Mouse (Mus musculus) stomach, postnatal 0 days (tissue): ENCODE measurements around the gene Olfr251. TPM values are rescaled to one million over a fixed set of nuclear protein-coding genes. Genes with fewer than 3 reads are reported as not detected.
"Not testable (repeated sequence)": the region's sequence is repeated elsewhere in the genome, so short reads cannot be mapped to it uniquely, and the experiment has no call there.

Experiments
- ATAC-seq: fragments of 200-750 bp; cut with Nextera tagmentation; 2 replicates; pipeline ENCODE4 v1.8.0; 2017; ENCODE audit not compliant: low FRiP score, low TSS enrichment
- DNase-seq: peaks from one replicate; pipeline ENCODE4 v3.0.0-alpha.2; 2016; ENCODE audit warnings: low spot score
- H3K27ac ChIP-seq: fragments of 300-500 bp; sonication (generic); replicated peaks from 2 replicates; pipeline ENCODE4 v1.5.1; 2014; ENCODE audit warnings: mild to moderate bottlenecking, control low read depth
- H3K27me3 ChIP-seq: fragments of 300-500 bp; sonication (generic); 2 replicates; pipeline ENCODE4 v1.6.1; 2014; ENCODE audit warnings: low read length; ENCODE audit not compliant: control insufficient read depth, insufficient read depth
- H3K36me3 ChIP-seq: fragments of 300-500 bp; sonication (generic); 2 replicates; pipeline ENCODE4 v1.6.1; 2014; ENCODE audit warnings: low read length, mixed read lengths; ENCODE audit not compliant: control insufficient read depth, insufficient read depth
- H3K4me1 ChIP-seq: fragments of 300-500 bp; sonication (generic); replicated peaks from 2 replicates; pipeline ENCODE4 v1.6.1; 2014; ENCODE audit warnings: antibody characterized with exemption; ENCODE audit not compliant: control insufficient read depth, insufficient read depth
- H3K4me2 ChIP-seq: fragments of 300-500 bp; sonication (generic); replicated peaks from 2 replicates; pipeline ENCODE4 v1.6.1; 2014; ENCODE audit warnings: low read depth, mild to moderate bottlenecking, control low read depth, moderate library complexity
- H3K4me3 ChIP-seq: fragments of 300-500 bp; sonication (generic); 2 replicates; pipeline ENCODE4 v1.5.1; 2014; ENCODE audit warnings: low read depth, low read length, control low read depth
- H3K9ac ChIP-seq: fragments of 300-500 bp; sonication (generic); 2 replicates; pipeline ENCODE4 v1.6.1; 2014; ENCODE audit warnings: mild to moderate bottlenecking, low read length, control low read depth, mixed read lengths
- H3K9me3 ChIP-seq: fragments of 300-500 bp; sonication (generic); 2 replicates; pipeline ENCODE4 v1.6.1; 2016; ENCODE audit warnings: low read length; ENCODE audit not compliant: control insufficient read depth
- CTCF ChIP-seq: IDR thresholded peaks from 2 replicates; pipeline ENCODE4 v1.5.1; 2016; ENCODE audit warnings: antibody characterized with exemption, low read depth, mild to moderate bottlenecking, moderate library complexity
- EP300 ChIP-seq: optimal IDR thresholded peaks from 2 replicates; pipeline ENCODE3; 2016; ENCODE audit warnings: antibody characterized with exemption
- WGBS: fragments of 180-500 bp; shearing (Covaris S2); extraction: QIAGEN DNeasy Blood & Tissue Kit; methylation state at CpG from one replicate; pipeline ENCODE4 v1.1.7; 2014; 5-methylcytosine and 5-hydroxymethylcytosine counted together
- polyA plus RNA-seq: library from polyadenylated mRNA; unstranded; fragments of >200 nt; fragmentation: Nextera tagmentation; extraction: Ambion mirVana; gene quantifications from 2 replicates; pipeline ENCODE4 v1.2.1, GENCODE M21; 2015

Olfr251 gene
- polyA plus RNA-seq: not detected in 2 replicates

DNA sequence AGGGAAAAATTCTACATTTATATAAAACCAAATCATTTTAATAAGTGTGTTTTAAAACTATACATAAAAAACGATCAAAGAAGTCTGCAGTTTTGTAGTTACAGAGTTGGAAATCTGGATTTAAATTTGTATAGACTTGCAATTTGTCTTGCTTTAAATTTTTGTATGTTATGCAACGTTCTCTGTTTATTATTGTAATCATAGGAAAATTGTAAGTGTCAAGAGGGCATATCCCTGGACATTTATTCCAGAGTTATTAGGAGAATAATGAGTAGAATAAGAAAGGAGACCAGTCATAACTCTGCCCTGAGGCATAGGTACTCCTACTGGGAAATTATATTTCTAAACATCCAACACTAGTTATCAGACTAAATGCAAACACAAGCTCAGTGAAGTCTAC is at the start of gene Olfr251:
Olfr251 (plus strand) TSS at position 301 of the 400 bp plus-strand sequence.
- no peaks in the 10 kb centered on the region for H3K27me3 ChIP-seq
- H3K9ac ChIP-seq: no peak within 1 kb of the TSS
- no peaks in the 10 kb centered on the region for H3K9me3 ChIP-seq
- no peak within 1 kb of the TSS for H3K27ac ChIP-seq
- H3K4me1 ChIP-seq: no peaks in the 10 kb centered on the region
- TF ChIP-seq CTCF: no peak
- no peak for TF ChIP-seq EP300
- 41% methylated on average over 2 of the region's 2 CpGs for WGBS
- H3K4me2 ChIP-seq: no peak within 1 kb of the TSS
- no peak for ATAC-seq
- no peak within 1 kb of the TSS for H3K4me3 ChIP-seq
- no peaks in the 10 kb centered on the region for H3K36me3 ChIP-seq
- no peak for DNase-seq

DNA sequence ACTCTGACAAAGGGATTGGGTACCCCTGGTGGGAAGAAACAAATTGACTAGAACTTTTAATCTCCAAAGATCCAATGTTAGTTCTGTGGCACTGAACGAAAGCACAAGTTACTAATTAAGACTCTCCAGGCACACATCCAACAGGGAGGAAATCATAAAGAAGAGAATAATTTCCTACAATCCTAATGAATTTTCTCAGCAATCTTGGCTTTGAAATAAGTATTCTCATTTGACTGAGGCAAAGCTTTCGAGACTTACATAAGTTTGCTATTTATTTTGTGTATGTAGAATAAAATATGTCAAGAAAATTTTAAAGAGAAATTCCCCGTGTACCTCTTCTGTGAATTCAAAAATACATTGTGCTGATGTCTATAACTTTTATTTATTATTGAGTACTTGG is 48.1 kb upstream of the Olfr251 start, which contains the start of gene Olfr25:
Olfr25 (plus strand) TSS at position 301 of the 400 bp plus-strand sequence.
- WGBS: 73% methylated on average over 3 of the region's 3 CpGs
- Histone ChIP-seq H3K9ac (no peak within 1 kb of the TSS), H3K27ac (no peak within 1 kb of the TSS), H3K36me3 (no peaks in the 10 kb centered on the region), H3K27me3 (no peaks in the 10 kb centered on the region), H3K9me3 (no peaks in the 10 kb centered on the region), H3K4me2 (no peak within 1 kb of the TSS), H3K4me3 (no peak within 1 kb of the TSS), H3K4me1 (no peaks in the 10 kb centered on the region)
- TF ChIP-seq CTCF: no peak
- TF ChIP-seq EP300: no peak
- no peak for DNase-seq
- ATAC-seq: no peak

GRCm38 (mm10) chr9:38348111-38348510 is 28.8 kb upstream of the Olfr251 start, which contains the start of gene Olfr898:
Gene Olfr898 (plus strand): TSS chr9:38348411.
- H3K36me3 ChIP-seq: no peaks in the 10 kb centered on the region

GRCm38 (mm10) chr9:38366596-38366995 is 10.3 kb upstream of the Olfr251 start, which contains the start of gene Olfr250:
Gene Olfr250 (plus strand): TSS chr9:38366896.
- H3K27me3 ChIP-seq: no peaks in the 10 kb centered on the region
- WGBS: 91% methylated on average over 2 of the region's 2 CpGs
- H3K4me2 ChIP-seq: no peak within 1 kb of the TSS
- DNase-seq (no peak), ATAC-seq (no peak)
- H3K36me3 ChIP-seq: no peaks in the 10 kb centered on the region
- TF ChIP-seq EP300 (no peak), CTCF (no peak)
- no peaks in the 10 kb centered on the region for H3K4me1 ChIP-seq
- no peaks in the 10 kb centered on the region for H3K9me3 ChIP-seq
- no peak within 1 kb of the TSS for H3K4me3 ChIP-seq
- H3K27ac ChIP-seq: no peak within 1 kb of the TSS
- no peak within 1 kb of the TSS for H3K9ac ChIP-seq

More at GRCm38 (mm10) chr9:38348111-38348510, 28.8 kb upstream of the Olfr251 start, which contains the start of gene Olfr898:
- Histone ChIP-seq H3K27ac (no peak within 1 kb of the TSS), H3K4me2 (no peak within 1 kb of the TSS), H3K9me3 (no peaks in the 10 kb centered on the region), H3K27me3 (no peaks in the 10 kb centered on the region), H3K4me3 (no peak within 1 kb of the TSS), H3K4me1 (no peaks in the 10 kb centered on the region), H3K9ac (no peak within 1 kb of the TSS)
- ATAC-seq (no peak), DNase-seq (no peak)
- WGBS: 91% methylated on average over 4 of the region's 4 CpGs
- no peak for TF ChIP-seq CTCF
- TF ChIP-seq EP300: no peak

DNA sequence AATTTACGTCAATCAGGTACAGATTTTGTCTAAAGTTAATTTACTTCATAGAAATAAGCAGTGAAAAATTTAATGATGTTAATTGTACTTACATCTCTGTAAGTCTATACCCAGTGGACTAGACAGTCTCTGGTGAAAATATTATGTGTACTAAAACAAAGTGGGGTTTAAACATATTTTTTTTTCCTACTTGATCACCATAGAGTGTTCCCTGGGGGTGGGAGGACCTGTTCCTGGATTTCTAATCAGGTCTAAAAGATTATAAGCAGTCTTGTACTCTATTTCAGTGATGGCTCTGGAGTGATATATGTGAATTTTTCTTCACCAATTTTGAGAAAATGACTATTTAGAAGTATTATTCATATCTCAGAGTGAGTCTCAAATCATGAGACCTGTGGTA is 24.5 kb downstream of the Olfr251 start, which contains the start of gene Olfr147:
Olfr147 (plus strand) TSS at position 301 of the 400 bp plus-strand sequence.
- Histone ChIP-seq H3K27me3 (no peaks in the 10 kb centered on the region), H3K4me2 (no peak within 1 kb of the TSS), H3K36me3 (no peaks in the 10 kb centered on the region), H3K4me3 (no peak within 1 kb of the TSS), H3K9ac (no peak within 1 kb of the TSS), H3K9me3 (no peaks in the 10 kb centered on the region), H3K4me1 (no peaks in the 10 kb centered on the region), H3K27ac (no peak within 1 kb of the TSS)
- TF ChIP-seq EP300 (no peak), CTCF (no peak)
- no peak for ATAC-seq
- 78% methylated on average over 1 of the region's 1 CpGs for WGBS
- no peak for DNase-seq

- not testable (repeated sequence) for H3K4me3 ChIP-seq, H3K9me3 ChIP-seq, ATAC-seq, H3K27me3 ChIP-seq, H3K9ac ChIP-seq, DNase-seq, H3K4me1 ChIP-seq, H3K27ac ChIP-seq, H3K4me2 ChIP-seq, H3K36me3 ChIP-seq
- 93% methylated on average over 3 of the region's 3 CpGs for WGBS
Observed at GRCm38 (mm10) chr9:38407502-38407901, 30.6 kb downstream of the Olfr251 start.

DNA sequence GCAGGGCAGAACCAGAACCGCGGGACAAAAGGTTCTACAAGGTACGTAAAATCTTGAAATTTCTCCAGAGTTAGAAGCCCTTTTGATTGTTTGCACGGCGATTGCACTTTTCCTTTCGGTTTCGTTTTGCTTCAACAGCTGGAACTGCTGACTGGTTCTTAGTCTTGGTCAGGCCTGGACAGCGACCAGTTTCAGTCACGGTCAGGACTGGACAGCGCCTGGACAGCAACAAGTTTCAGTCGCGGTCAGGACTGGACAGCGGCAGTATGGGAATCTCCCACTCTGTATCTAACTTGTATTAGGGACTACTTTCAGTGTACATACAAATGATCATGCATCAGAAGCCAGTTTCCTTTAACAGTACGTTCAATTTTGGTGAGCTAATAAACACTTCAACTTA is 36.6 kb downstream of the Olfr251 start:
- 86% methylated on average over 14 of the region's 14 CpGs for WGBS
- not testable (repeated sequence) for H3K9ac ChIP-seq, H3K4me2 ChIP-seq, H3K4me1 ChIP-seq, H3K27me3 ChIP-seq, H3K4me3 ChIP-seq, H3K27ac ChIP-seq, DNase-seq, ATAC-seq, H3K9me3 ChIP-seq, H3K36me3 ChIP-seq
